Mouse (Mus musculus) spleen, postnatal 14 days (tissue): ENCODE measurements at regions not wholly inside any gene's neighbourhood (a gene's known extent, or its start where the extent isn't known, plus 50 kb on each side); places are given as distances from the start of the nearest gene placed in this dataset.
"Not testable (repeated sequence)": the region's sequence is repeated elsewhere in the genome, so short reads cannot be mapped to it uniquely, and the experiment has no call there.

Experiments
- DNase-seq, 2 experiments: peaks; one replicate each; pipeline ENCODE4 v3.0.0; 2021 to 2022; ENCODE audit warnings: low spot score in 2 of 2

DNA sequence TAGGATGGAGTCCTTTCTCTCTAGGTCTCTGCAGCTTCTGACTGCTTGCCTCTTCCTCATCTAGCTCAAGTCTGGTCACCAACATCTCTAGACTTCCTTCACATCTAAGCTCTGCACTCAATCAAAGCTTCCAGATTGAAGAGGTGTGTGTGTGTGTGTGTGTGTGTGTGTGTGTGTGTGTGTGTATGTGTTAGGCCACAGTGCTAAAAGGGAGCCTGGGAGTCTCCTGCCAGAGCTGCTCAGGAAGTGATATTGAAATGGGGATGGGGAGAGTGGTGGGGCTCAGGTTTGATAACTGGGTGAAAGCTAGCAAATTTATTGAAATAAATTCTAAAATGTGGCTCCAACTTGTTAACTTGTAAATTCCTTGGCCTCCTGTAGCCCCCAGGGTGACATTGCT lies 73.3 kb downstream of the Gm31371 start:
- DNase-seq, result not testable (repeated sequence)

DNA sequence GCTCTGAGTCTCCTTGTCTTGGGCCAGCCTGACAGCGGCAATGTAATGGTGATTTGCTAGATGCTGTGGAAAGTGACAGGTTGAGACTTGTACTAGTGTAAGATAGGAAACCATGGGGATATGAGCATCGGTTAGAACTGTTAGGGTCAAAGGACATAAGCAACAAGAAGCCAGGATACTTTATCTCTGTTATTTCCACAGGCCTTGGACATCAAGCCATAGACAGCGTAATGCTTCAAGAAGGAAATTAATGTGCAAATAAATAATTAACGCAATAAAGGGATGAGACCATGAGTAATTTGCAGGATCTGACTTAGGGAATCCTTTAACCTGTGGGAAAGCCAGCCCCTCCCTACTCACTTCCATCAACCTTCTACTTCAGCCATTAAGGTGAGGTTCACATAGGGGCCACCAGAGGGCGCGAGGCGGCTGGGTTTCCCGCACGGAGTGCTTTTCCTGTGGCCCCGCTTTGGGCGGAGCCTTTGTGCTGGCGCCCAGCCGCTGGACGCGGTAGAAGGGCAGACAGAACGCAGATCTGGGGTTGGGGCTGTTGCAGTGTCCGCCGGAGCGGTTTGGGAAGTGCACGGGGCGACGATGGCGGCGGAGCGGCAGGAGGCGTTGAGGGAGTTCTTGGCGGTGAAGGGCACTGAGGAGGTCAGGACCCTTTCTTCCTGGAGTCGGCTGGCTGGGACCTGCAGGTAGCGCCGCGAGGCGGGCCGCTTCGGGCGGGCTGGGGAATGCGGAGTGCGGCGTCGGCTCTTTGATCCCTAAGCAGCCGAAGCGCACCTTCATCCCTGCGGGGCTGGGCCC lies 76.5 kb downstream of the Gm31371 start:
- peak; percentile 18 to 43 for DNase-seq

DNA sequence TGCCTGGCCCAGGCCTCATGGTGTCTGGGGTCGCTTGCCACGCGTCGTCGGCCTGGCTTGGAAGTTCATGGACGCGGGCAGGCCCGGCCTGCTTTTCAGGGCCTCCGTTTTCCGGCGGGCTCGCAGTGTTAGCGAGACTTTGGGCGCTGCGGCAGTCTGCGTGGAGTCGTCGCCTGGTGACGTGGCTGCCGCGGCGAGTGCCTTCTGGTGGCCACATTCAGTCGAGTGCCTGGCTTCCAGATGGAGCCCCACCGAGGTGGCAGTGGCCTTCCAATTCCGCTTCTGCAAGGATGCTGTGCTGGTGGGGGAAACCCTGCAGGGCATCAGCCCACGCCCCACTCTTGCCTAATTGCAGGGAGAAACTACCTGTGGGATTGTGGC lies 77.1 kb downstream of the Gm31371 start:
- not testable (repeated sequence) for DNase-seq

DNA sequence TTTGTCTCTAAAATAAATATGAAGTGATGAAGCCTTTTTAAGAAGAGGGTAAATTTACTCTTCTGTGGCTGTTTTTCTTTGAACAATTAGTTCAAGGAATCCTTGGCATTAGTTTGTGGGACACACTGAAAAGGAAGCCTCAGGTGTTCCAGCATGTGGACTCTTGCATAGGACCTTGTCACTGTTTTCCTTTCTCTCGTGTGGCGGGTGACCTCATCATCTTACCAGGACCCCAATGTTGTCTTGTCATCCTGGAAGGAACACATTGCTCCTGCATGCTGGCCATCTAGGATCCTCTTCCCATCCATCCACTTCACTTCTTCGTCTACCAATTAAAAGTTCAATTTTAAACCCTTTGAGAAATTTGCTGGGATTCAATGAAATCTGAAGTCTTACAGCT lies 104.9 kb downstream of the Gm31371 start:
- DNase-seq, result peak; percentile 7 to 32

DNA sequence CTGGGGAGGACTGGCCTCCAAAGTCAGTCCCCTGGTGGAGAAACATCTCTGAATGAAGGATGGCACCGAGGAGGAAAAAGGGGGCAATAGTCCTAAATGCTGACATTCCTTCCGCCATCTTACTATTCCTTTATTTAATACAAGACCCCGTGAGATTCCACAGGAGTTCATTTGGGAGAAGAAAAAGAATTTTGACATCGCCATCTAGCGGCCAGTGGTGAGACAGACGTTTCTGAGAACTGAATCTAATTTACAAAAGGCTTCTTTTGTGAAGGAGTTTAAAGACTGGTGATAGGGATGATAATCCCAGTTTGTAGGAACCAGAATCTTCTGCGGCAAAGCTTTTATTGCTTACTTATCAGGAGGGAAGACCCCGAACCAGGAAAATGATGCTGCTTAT lies 107.8 kb downstream of the Gm31371 start:
- DNase-seq, result not testable (repeated sequence)

DNA sequence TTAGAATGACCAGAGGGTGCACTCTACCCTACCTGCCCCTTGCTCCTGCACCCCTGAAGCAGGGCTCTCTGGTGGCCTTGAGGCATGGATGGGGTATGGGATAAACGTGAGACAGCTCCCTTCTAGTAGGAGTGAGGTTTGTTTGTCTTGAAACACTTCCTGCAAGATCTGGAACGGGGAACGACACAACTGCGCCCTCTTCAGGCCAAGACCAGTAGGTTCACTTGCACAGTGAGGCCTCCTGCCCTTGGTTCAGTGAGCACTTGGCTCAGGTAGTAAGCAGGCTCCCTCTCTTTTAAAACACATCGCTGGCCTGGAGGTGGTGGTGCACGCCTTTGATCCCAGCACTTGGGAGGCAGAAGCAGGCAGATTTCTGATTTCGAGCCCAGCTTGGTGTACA lies 110.1 kb downstream of the Gm31371 start:
- DNase-seq, result not testable (repeated sequence)

DNA sequence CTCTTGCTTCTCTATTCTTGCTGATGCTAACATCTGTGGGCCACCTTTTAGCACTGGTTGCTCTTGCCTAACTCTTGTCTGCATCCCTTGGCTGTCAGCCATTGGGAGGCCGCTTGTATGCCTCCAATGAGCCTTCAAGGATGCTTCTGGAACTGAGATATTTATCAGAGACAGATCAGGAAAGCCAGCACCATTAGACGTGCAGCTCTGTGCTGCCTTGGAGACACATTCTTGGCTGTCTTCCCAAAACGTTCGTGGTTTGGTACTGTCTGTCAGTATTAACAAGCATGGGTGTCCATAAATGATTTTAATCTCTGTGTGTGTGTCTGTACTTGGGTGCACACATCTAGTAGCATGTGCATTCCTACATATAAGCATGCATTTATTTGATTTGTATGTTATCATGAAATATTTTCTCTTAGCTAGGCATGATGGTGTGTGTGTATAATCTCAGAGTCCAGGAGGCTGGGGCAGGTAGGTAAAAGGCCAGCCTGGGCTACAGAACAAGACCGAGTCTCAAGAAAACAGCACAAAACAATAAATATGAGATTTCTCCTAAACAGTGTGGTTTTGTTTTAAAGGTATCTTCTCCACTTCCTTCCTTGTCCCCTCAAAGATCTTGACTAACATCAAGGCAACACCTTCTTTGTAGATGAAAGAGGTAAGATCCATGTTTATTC lies 111.4 kb downstream of the Gm31371 start:
- DNase-seq, result not testable (repeated sequence)

DNA sequence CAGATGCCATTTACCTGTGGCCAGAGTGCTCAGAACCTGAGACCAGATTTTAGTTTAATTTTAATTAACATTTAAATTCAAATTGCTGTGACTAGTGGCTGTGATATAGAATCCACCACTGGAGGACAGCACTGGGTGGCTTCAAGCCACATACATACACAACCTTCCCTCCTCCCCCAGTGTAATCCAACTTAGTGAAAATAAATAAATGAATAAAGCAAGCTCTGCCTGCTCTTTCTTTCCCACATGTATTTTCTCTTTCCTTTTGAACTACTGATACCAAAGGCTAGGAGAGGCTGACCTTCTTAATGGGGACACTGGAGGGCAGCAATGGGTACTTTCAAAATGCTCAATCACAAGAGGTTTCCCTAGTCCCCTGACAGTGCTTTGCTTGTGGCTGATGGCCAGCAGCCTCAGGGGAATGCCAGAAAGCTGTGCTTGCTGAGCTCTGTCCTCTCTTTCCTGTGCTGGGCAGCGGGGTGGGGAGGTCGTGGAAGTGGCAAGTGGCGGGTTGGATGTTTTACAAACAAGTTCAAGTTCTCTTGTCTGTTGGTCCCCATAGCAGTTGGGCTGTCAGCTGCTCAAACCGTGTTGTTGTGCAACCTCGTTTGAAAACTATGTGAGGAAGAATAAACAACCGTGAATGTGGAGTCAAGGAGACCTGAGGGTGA lies 112.4 kb downstream of the Gm31371 start:
- DNase-seq, result not testable (repeated sequence)

DNA sequence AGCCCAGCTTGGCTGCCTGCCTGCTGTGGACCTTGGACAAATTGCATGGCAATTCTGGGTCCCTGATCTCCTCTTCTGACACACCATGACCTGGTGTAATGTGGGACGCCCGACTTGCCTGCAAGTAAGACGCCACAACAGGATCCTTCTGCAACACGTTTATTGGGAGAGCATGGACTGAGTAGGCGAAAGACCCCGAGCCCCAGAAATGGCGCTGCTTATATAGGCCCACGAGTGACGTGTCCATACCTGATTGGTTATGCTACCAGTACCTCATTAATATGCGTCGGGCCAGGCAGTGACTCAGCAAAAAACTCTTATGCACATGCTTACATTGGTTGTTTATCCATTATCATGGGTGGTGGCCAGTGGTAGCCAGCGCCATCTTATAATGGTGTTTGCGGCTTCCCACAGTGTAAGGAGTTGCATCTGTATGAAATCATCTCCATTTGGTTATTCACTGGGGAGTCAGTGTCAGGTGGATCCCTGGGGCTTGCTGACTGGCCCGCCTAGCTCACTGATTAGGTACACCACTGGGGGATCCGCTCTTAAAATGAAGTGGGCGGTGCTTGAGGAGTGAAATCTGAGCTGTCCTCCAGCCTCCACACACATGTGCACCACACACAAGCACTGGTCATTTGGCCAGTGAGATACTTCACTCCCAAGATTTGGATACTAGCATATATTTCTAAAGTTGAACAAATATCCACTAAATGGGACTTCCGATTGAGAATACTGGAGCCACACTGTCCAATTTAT lies 113.1 kb downstream of the Gm31371 start:
- DNase-seq, result peak; percentile 12 to 43

DNA sequence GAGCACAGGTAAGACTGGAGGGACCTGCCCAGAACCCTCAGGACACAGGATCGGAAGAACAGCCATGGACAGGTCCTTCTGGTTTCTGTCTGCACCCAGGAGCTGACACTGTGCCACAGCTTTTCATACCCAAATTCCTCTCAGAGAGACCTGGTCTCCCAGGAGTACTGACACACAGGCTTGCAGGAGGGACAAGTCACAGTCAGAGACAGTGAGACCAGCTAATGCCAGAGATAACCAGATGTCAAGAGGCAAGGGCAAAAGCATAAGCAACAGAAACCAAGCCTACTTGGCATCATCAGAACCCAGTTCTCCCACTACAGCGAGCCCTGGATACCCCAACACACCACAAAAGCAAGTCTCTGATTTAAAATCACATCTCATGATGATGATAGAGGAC lies 122.3 kb downstream of the Gm31371 start:
- DNase-seq, result not testable (repeated sequence)

DNA sequence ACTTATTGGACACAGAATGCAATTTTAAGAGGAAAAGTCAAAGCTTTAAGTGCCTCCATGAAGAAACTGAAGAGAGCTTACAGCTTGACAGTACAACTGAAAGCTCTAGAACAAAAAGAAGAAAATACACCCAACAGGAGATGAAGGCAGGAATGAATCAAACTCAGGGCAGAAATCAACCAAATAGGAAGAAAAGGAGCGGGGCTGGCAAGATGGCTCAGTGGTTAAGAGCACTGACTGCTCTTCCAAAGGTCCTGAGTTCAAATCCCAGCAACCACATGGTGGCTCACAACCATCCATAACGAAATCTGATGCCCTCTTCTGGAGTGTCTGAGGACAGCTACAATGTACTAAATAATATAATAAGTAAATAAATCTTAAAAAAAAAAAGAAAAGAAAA lies 124.8 kb downstream of the Gm31371 start:
- DNase-seq, result not testable (repeated sequence)

DNA sequence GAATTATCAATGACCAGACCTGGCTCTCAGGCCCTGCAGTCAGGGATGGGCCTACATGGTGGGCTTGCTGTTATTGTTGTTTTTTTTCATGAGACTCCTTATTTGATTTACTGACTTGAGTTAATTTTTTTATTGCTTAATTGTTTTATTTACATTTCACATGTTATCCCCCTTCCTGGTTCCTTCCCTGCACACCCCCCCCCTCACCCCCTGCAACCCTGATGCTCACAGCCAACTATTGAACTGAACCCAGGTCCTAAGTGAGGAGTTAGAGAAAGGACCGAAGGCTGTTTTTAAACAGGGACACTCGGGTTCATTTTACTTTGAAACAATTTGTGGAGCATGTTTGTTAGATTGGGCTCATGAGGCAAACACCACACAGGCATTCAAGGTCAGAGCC lies 126.9 kb downstream of the Gm31371 start:
- DNase-seq, result not testable (repeated sequence)

DNA sequence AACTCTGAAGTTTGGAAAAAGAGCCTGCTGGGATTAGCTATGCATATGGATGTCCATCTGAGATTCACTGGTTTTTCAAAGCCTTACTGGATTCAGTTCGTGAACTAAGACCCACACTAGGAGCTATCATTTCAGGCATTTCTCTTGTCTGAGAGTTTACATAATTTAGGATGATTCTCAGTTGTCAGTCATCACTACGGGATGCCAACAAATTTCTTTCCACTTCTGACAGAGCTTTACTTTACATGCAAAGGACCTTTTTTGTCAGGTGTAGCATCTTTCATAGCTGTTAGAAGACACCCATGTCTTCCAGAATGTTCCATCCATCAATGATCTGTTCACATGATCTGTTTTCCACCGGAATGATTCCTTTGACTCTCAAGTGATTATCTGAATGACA lies 154.4 kb downstream of the Gm31371 start:
- DNase-seq, result peak in 1 of 2 experiments; percentile 7

DNA sequence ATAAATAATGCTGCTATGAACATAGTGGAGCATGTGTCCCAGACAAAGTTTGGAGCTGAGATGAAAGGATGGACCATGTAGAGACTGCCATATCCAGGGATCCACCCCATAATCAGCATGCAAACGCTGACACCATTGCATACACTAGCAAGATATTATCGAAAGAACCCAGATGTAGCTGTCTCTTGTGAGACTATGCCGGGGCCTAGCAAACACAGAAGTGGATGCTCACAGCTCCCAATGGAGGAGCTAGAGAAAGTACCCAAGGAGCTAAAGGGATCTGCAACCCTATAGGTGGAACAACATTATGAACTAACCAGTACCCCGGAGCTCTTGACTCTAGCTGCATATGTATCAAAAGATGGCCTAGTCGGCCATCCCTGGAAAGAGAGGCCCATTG lies 194.9 kb downstream of the Gm31371 start:
- DNase-seq, result not testable (repeated sequence)

DNA sequence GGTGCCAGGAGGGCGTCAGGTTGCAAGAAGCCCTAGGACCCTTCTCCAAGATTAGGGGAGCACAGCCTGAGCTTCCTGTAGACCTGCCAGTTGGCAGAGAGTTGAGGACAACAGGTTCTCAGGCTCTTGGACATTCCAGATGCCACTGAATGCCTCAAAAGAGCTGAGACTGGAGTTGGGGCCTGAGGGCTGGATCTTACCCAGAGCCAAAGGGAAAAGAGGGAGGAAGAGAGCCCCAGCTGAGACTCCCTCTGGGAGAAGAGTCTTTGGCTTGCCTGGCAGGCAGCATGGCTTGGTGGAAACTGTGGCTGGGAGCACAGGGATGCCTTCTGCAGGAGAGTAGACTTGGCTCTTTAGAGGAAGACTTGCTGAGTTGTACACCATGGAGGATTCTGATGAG lies 197.0 kb downstream of the Gm31371 start:
- DNase-seq, result not testable (repeated sequence)

DNA sequence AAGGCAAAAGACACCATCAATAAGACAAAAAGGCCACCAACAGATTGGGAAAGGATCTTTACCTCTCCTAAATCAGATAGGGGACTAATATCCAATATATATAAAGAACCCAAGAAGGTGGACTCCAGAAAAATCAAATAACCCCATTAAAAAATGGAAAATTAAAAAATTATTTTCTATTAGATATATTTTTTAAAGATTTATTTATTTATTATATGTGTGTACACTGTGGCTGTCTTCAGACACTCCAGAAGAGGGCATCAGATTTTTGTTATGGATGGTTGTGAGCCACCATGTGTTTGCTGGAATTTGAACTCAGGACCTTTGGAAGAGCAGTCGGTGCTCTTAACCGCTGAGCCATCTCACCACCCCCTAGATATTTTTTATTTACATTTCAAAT lies 199.2 kb downstream of the Gm31371 start:
- not testable (repeated sequence) for DNase-seq

DNA sequence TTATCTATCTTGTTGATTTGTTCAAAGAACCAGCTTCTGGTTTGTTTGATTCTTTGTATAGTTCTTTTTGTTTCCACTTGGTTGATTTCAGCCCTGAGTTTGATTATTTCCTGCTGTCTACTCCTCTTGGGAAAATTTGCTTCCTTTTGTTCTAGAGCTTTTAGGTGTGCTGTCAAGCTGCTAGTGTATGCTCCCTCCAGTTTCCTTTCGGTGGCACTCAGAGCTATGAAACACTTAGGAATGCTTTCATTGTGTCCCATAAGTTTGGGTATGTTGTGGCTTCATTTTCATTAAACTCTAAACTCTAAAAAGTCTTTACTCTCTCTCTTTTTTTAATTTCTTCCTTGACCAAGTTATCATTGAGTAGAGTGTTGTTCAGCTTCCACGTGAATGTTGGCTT lies 204.0 kb downstream of the Gm31371 start:
- DNase-seq, result not testable (repeated sequence)

DNA sequence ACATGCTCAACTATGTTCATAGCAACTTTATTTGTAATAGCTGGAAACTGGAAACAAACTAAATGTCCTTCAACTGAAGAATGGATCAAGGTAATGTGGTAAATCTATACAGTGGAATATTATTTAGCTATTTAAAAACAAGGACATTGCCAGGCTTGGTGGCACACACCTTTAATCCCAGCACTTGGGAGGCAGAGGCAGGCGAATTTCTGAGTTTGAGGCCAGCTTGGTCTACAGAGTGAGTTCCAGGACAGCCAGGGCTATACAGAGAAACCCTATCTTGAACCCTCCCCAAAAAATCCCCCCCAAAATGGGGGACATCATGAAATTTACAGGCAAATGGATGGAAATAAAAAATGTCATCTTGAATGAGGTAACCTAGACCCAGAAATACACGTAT lies 213.6 kb downstream of the Gm31371 start:
- not testable (repeated sequence) for DNase-seq

DNA sequence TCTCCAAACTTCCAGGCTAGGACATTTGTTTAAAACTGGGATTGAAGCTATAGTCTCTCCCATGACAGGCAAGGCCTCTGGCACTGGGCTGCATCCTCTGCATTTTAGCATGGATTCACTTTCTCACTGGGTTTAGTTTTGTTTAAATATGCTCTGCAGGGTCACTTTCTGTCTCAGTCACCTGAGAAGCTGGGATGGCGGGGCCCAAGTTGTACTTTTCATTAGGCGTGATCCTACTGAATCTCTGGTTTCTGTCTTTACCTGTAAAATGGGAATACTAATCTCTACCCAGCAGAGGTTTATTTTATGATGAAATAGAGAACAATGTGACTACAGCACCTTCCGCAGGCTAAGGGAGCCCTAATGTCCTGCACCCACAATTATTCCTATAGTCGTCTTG lies 216.4 kb downstream of the Gm31371 start:
- DNase-seq, result not testable (repeated sequence)

DNA sequence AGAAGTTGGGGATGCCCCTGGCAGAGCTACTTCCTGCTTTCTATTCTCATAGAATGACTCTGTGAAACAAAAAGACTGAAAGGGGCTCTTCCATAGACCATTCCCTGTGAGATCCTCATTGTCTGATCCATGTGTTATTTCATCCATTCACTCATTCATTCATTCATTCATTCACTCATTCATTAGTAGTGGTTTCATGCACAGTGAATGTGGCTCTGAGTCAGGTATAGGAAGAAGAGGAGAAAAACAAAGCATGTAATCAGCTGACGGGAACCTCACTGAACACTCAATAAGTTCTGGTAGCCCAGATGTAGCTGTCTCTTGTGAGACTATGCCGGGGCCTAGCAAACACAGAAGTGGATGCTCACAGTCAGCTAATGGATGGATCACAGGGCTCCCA lies 217.0 kb downstream of the Gm31371 start:
- not testable (repeated sequence) for DNase-seq

DNA sequence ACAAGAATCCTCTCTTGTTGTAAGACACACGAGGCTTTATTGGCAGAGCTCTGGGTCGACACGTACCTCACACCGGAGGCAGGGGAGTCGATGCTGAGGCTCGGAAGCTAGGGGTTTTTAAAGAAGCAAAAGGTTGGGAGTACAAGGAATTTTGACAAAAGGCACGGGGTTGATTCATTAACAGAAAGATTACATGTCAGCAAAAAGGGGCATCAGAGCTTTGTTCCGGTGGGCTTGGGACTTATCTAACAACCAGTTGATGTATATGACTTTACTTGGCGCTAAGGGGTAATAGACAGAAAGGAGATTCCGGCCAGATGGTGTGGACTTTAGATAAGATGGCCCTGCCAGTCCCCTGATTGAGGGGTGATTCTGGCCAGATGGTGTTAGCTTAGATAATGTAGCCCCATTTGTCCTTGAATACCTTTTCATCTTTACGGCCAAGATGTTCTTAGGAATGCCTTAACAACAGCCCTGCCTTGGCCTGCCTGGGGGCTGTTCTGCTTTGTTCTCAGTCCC lies 218.3 kb downstream of the Gm31371 start:
- DNase-seq, result not testable (repeated sequence)
